Mouse (Mus musculus) hindbrain, embryonic 15.5 days (tissue): ENCODE results near the gene Il17rd. TPM values are rescaled to one million over a fixed set of nuclear protein-coding genes. Genes with fewer than 3 reads are reported as not detected.

ENCODE experiments used
- ATAC-seq: fragments of 200-750 bp; cut with Nextera tagmentation; 2 replicates; pipeline ENCODE4 v1.8.0; 2017; ENCODE audit warnings: low read depth, moderate number of reproducible peaks, moderate TSS enrichment; ENCODE audit not compliant: low FRiP score
- H3K27ac ChIP-seq: fragments of 300-500 bp; sonication (generic); replicated peaks from 2 replicates; pipeline ENCODE4 v1.5.1; 2015; ENCODE audit warnings: mild to moderate bottlenecking, inconsistent platforms
- H3K27me3 ChIP-seq: fragments of 300-500 bp; sonication (generic); 2 replicates; pipeline ENCODE4 v1.6.1; 2015; ENCODE audit warnings: control low read depth, inconsistent platforms
- H3K36me3 ChIP-seq: fragments of 300-500 bp; sonication (generic); 2 replicates; pipeline ENCODE4 v1.6.1; 2015; ENCODE audit warnings: control low read depth, inconsistent platforms
- H3K4me1 ChIP-seq: fragments of 300-500 bp; sonication (generic); replicated peaks from 2 replicates; pipeline ENCODE4 v1.6.1; 2015; ENCODE audit warnings: control low read depth, inconsistent platforms
- H3K4me2 ChIP-seq: fragments of 300-500 bp; sonication (generic); 2 replicates; pipeline ENCODE4 v1.6.1; 2015; ENCODE audit warnings: moderate library complexity, mild to moderate bottlenecking, inconsistent platforms
- H3K4me3 ChIP-seq: fragments of 300-500 bp; sonication (generic); 2 replicates; pipeline ENCODE4 v1.5.1; 2015; ENCODE audit warnings: mild to moderate bottlenecking, inconsistent platforms
- H3K9ac ChIP-seq: fragments of 300-500 bp; sonication (generic); 2 replicates; pipeline ENCODE4 v1.6.1; 2015; ENCODE audit warnings: inconsistent platforms
- H3K9me3 ChIP-seq: fragments of 300-500 bp; sonication (generic); 2 replicates; pipeline ENCODE4 v1.6.1; 2016; ENCODE audit warnings: control low read depth, inconsistent platforms
- WGBS: fragments of 180-500 bp; shearing (Covaris S2); methylation state at CpG from one replicate; pipeline ENCODE4 v1.1.7; 2015; 5-methylcytosine and 5-hydroxymethylcytosine counted together
- polyA plus RNA-seq: library from polyadenylated mRNA; unstranded; fragments of >200 nt; fragmentation: Nextera tagmentation; extraction: Ambion mirVana; gene quantifications from 2 replicates; pipeline ENCODE4 v1.2.1, GENCODE M21; 2015

Il17rd gene
- polyA plus RNA-seq, 1 experiment from 2014 or later = 2.7 TPM

DNA sequence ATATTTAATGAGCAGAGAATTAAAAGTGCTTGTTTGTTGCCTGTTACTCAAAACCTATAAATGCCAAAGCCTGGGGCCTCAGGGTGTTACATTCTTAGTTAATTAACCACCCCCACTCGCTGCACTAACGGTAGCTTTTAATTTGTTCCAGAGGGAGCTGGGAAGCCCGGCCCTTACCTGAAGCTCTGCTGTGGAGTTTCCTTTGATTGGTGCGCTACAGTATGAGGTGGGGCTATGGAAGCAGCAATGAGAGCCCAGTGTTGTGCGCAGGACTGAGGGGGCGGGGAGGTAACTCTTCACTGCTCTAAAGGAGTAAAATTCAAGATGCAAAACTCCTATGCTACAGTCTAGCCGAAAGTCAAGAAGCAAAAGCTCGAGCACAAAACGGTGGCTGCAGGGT lies 32.0 kb downstream of the Il17rd start:
- no peaks in the 10 kb centered on the region for H3K36me3 ChIP-seq
- H3K4me2 ChIP-seq = no peak overlapping the region
- H3K4me3 ChIP-seq = no peak overlapping the region
- H3K9me3 ChIP-seq = no peaks in the 10 kb centered on the region
- H3K27ac ChIP-seq = no peak overlapping the region
- WGBS = 36% methylated on average over 9 of the region's 9 CpGs
- no peaks in the 10 kb centered on the region for H3K27me3 ChIP-seq
- H3K9ac ChIP-seq = no peak overlapping the region
- peaks cover 71% of the 10 kb centered on the region for H3K4me1 ChIP-seq
- no peak for ATAC-seq

DNA sequence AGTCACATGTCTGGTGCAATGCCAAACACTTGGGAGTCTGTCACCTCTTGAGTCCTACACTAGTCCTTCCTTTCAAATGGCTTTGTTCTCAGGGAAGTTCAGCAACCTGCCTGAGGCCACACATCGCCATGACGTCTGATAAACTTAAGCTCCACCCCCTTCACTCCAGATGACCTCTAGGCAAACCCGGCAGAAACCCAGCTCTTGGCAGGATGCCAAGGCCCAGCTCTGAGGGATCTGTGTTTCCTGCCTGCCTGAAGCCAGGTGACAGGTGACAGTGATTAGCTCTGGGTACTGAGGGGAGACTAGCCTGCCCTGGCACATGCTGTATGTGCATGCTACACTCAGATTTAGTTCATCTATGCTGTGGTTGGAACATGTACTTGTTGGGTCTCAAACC lies 33.2 kb downstream of the Il17rd start:
- H3K9me3 ChIP-seq = no peaks in the 10 kb centered on the region
- no peak overlapping the region for H3K27ac ChIP-seq
- H3K4me2 ChIP-seq = no peak overlapping the region
- no peak overlapping the region for H3K9ac ChIP-seq
- no peaks in the 10 kb centered on the region for H3K27me3 ChIP-seq
- no peak overlapping the region for H3K4me3 ChIP-seq
- peaks cover 65% of the 10 kb centered on the region for H3K4me1 ChIP-seq
- WGBS = 24% methylated on average over 3 of the region's 3 CpGs
- no peak for ATAC-seq
- H3K36me3 ChIP-seq = no peaks in the 10 kb centered on the region

DNA sequence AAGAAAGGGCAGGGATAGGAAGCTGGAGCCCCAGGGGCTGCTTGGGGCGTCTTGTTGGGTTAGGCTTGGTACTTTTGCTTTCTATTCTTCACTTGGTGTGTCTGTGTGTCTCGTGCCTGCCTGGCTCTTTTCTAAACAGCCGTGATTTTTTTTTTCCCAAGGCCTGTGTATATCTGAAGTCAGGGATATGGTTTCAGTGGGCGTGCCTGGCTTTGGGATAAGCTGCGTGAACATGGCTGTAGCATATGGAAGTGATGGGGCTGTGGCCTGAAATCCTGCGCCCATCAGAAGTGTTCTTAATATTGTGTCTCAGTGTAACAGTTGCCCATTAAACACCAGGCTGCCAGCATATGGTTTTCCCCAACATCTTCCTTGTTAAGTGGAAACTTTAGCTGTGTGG lies 36.3 kb downstream of the Il17rd start:
- Histone ChIP-seq H3K36me3 (no peaks in the 10 kb centered on the region), H3K9me3 (no peaks in the 10 kb centered on the region), H3K27ac (no peak overlapping the region), H3K4me1 (peaks cover 41% of the 10 kb centered on the region), H3K27me3 (no peaks in the 10 kb centered on the region), H3K9ac (no peak overlapping the region), H3K4me2 (no peak overlapping the region), H3K4me3 (no peak overlapping the region)
- ATAC-seq = no peak
- 72% methylated on average over 6 of the region's 6 CpGs for WGBS

DNA sequence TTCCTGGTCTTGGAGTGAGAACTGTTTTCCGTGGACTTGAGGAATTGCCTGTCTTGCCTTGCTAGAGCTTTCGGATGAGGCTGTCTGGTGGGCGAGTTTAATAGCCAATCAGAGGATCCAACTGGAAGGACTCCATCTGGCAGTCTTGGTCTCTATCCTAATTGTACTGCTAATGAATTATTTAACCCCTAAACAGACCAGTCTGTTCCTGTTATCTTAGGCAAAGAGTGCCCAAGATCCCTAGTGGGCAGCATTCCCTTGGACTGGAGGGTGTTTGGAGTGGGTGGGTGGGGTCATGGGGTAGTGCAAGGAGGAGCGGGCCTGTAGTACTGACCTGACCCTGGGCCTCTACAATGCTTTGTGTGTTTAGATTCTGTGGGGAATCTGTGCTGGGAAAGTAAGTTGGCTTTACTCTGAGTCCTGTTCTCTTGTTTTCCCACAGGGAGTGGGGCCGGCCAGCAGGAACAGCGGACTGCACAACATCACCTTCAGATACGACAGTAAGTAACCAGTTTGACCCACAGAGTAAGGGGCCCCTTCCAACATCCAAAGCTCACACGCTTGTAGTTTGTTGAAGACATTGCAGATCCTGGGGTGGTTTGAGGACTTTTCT lies 37.3 kb downstream of the Il17rd start:
- Histone ChIP-seq H3K9ac (no peak overlapping the region), H3K4me3 (no peak overlapping the region), H3K9me3 (no peaks in the 10 kb centered on the region), H3K4me1 (peaks cover 32% of the 10 kb centered on the region), H3K27me3 (no peaks in the 10 kb centered on the region), H3K27ac (no peak overlapping the region), H3K4me2 (no peak overlapping the region), H3K36me3 (no peaks in the 10 kb centered on the region)
- WGBS = 48% methylated on average over 8 of the region's 8 CpGs
- ATAC-seq = peak; percentile 58

DNA sequence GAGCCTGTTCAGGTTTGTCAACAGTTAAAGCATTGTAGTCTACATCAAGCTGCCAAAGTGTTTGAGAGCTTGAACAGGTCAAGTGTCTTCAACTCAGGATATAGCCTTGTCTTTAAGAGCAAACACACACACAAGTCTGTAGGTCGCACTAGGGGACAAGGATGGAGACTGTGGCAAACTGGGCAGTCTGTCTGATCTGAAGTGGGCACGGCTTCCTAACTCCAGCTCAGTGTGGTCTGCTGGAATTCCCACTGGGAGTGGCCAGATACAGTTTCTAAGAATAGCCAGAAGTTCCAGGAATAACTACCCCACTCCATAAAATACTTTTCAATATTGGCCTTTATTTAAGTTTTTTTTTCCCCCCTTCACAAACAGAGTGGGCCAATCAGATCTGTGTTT lies 37.8 kb downstream of the Il17rd start:
- no peak overlapping the region for H3K27ac ChIP-seq
- no peaks in the 10 kb centered on the region for H3K36me3 ChIP-seq
- no peaks in the 10 kb centered on the region for H3K9me3 ChIP-seq
- no peak overlapping the region for H3K4me3 ChIP-seq
- 95% methylated on average over 2 of the region's 2 CpGs for WGBS
- H3K9ac ChIP-seq = no peak overlapping the region
- H3K4me1 ChIP-seq = peaks cover 32% of the 10 kb centered on the region
- H3K27me3 ChIP-seq = no peaks in the 10 kb centered on the region
- no peak for ATAC-seq
- no peak overlapping the region for H3K4me2 ChIP-seq

DNA sequence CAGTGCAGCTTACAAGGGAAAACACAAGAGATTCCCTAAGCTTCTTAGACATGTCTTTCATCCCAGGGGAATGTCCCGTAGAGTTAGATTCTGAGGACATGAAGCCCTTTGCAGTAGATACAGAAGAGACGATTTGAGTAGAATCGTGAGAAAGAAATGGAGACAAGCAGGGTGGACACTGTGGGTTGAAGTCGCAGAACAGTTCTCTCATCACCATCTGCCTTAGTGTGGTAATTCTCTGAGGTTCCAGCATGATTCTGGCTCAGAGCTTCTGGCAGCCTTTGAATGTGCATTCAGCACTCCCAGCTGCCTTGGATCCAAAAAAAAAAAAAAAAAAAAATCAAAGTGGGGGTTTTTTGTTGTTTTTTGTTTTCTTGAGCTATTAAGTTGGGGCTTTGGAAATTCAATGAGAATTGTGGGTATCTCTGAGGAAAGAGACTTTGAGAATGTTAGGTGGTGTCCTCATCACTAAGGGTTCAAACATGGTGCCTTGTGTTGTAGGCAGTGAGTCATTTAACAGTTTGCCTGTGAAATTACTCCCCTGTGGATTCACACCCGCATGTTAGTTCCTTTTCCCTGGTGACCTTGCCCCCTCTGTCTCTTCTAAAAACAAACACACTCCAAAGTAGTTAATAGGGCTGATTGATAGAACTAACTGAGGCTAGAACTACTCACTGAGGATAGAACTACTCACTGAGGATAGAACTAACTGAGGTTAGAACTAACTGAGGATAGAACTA lies 43.0 kb downstream of the Il17rd start:
- H3K27me3 ChIP-seq = no peaks in the 10 kb centered on the region
- no peak overlapping the region for H3K9ac ChIP-seq
- H3K9me3 ChIP-seq = no peaks in the 10 kb centered on the region
- H3K4me1 ChIP-seq = no peaks in the 10 kb centered on the region
- ATAC-seq = no peak
- 69% methylated on average over 5 of the region's 5 CpGs for WGBS
- H3K4me3 ChIP-seq = no peak overlapping the region
- H3K36me3 ChIP-seq = no peaks in the 10 kb centered on the region
- H3K4me2 ChIP-seq = no peak overlapping the region
- no peak overlapping the region for H3K27ac ChIP-seq

DNA sequence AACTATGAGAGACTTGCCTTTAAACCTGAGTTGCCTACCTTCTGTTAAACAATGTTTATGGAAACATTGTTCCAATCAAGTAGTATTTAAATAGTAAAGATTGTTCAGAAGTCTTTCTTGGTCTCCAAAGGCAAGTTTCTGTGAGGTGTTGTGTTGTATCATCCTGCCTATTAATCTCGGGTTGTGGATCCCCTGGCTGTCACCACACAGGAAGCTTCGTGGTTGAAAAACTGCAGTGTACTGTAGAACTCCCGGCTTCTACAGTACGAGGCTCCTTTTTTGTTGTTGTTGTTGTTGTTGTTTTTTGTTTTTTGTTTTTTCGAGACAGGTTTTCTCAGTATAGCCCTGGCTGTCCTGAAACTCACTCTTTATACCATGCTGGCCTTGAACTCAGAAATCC lies 46.7 kb downstream of the Il17rd start:
- Histone ChIP-seq H3K36me3 (no peaks in the 10 kb centered on the region), H3K4me1 (no peaks in the 10 kb centered on the region), H3K27me3 (no peaks in the 10 kb centered on the region), H3K4me3 (no peak overlapping the region), H3K9me3 (no peaks in the 10 kb centered on the region), H3K27ac (no peak overlapping the region), H3K9ac (no peak overlapping the region), H3K4me2 (no peak overlapping the region)
- no peak for ATAC-seq
- WGBS = 85% methylated on average over 5 of the region's 5 CpGs

DNA sequence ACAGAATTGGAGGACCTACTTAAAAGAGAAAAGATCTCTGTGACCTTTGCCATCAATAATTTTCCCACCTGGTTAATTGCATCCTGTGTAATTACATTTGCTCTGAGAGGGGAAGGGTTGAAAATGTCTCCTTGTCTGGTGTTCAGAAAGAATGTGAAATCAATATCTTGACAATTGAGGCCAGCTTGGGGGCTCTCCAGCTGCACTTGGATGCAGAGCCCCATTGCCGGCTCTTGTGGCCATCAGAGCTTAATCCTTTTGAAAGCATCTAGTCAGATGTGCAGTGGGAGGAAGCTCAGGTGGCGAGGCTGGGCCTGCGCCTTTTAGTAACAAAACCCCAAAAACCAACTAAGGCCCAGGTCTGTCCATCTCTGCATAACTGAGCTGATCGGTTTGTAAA lies 47.3 kb downstream of the Il17rd start:
- 72% methylated on average over 4 of the region's 4 CpGs for WGBS
- H3K27ac ChIP-seq = no peak overlapping the region
- no peak overlapping the region for H3K4me2 ChIP-seq
- no peaks in the 10 kb centered on the region for H3K4me1 ChIP-seq
- no peak for ATAC-seq
- H3K36me3 ChIP-seq = no peaks in the 10 kb centered on the region
- H3K27me3 ChIP-seq = no peaks in the 10 kb centered on the region
- no peak overlapping the region for H3K4me3 ChIP-seq
- no peak overlapping the region for H3K9ac ChIP-seq
- H3K9me3 ChIP-seq = no peaks in the 10 kb centered on the region

DNA sequence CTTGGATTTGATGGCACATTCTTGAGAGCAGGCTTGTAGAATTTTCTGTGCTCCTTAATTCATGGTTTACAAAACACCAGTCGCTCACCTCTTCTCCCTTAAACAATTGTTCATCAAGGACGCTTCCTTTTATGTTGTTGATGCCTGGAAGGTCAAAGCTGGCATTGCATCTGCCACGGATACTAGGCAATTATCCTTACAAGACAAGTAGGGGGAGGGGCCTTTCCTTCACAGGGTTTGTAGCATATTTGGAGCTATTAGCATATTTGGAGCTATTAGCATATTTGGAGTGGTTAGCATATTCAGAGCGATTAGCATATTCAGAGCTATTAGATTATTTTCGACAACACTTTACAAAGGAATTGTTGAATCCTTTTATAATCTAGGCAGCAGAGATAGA lies 55.5 kb downstream of the Il17rd start:
- Histone ChIP-seq H3K36me3 (no peaks in the 10 kb centered on the region), H3K9me3 (no peaks in the 10 kb centered on the region), H3K9ac (no peak overlapping the region), H3K27ac (no peak overlapping the region), H3K27me3 (no peaks in the 10 kb centered on the region), H3K4me3 (no peak overlapping the region), H3K4me2 (no peak overlapping the region), H3K4me1 (no peaks in the 10 kb centered on the region)
- 45% methylated on average over 5 of the region's 5 CpGs for WGBS
- ATAC-seq = no peak

DNA sequence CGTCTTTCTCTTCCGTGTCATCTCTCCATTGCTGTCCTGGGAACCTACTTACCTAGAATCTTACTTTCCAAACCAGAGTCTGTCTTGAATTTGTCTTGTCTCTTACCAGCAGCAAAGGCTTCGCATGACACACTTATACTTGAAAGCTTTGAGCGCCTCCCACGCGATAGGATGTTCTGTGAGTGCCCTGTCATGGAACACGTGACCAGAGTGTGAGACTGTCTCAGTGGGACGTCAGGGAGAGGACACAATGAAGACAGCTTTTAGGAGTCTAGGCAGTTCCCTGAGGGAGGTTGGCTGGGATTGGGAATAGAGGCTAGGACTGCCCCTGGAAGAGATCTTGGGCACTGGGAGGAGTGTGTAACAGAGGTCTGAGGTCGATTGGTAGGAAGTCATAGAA lies 57.4 kb downstream of the Il17rd start:
- no peaks in the 10 kb centered on the region; the same call in 1 of the 2 replicates for H3K36me3 ChIP-seq
- no peaks in the 10 kb centered on the region for H3K4me1 ChIP-seq
- ATAC-seq = no peak
- 63% methylated on average over 9 of the region's 9 CpGs for WGBS
- H3K27ac ChIP-seq = no peak overlapping the region
- H3K27me3 ChIP-seq = no peaks in the 10 kb centered on the region
- no peak overlapping the region for H3K4me2 ChIP-seq
- no peak overlapping the region for H3K9ac ChIP-seq
- H3K4me3 ChIP-seq = no peak overlapping the region
- H3K9me3 ChIP-seq = no peaks in the 10 kb centered on the region

DNA sequence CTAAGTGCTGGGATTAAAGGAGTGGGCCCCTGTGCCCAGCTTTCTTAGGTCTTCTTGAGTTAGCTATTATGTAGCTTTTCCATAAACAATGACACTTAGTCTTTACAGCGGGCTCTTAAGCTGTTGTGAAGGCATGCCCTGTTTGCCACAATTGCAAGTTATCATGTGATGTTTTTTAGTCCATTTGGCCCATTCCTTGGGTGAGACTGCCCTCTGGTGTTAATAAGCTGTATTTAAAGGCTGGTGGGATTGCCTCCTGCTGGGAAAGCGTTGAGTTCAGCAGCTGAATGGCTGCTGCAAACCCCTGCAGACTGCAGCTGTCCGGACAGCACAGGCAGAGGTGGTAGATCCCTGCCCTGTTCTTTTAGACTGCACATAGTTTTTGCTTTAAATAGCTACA lies 58.0 kb downstream of the Il17rd start:
- H3K36me3 ChIP-seq = no peaks in the 10 kb centered on the region; the same call in 1 of the 2 replicates

DNA sequence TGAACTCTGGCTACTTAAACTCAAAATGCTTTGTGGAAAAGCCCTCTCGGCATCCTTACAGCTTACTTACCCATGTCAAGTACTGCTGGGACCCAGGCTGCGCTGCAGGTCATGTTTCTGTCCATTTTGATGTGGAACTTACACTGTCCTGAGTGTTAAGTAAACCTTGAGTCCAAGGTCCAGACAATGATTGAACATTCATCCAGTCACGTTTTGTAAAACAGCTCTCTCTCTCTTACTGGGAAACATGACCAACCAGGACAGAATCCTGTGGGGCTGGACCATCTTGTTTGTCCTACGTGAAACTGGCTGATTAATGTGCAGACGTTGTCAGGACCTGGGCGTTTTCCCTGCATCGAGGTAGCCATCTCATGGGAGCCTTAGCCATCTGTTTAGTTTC lies 63.0 kb downstream of the Il17rd start:
- H3K4me2 ChIP-seq = no peak overlapping the region
- WGBS = 54% methylated on average over 7 of the region's 7 CpGs
- H3K4me3 ChIP-seq = no peak overlapping the region
- ATAC-seq = no peak
- H3K4me1 ChIP-seq = peaks cover 4% of the 10 kb centered on the region
- H3K36me3 ChIP-seq = no peaks in the 10 kb centered on the region; the same call in 1 of the 2 replicates
- H3K27ac ChIP-seq = no peak overlapping the region
- no peaks in the 10 kb centered on the region for H3K9me3 ChIP-seq
- no peak overlapping the region for H3K9ac ChIP-seq
- H3K27me3 ChIP-seq = no peaks in the 10 kb centered on the region

More for the DNA sequence above, 58.0 kb downstream of the Il17rd start:
- Histone ChIP-seq H3K27me3 (no peaks in the 10 kb centered on the region), H3K4me2 (no peak overlapping the region), H3K9me3 (no peaks in the 10 kb centered on the region), H3K27ac (no peak overlapping the region), H3K4me1 (no peaks in the 10 kb centered on the region), H3K4me3 (no peak overlapping the region), H3K9ac (no peak overlapping the region)
- ATAC-seq = peak; percentile 59
- 5% methylated on average over 3 of the region's 3 CpGs for WGBS
